Mouse (Mus musculus): ENCODE results near the gene C2cd2. TPM values are rescaled to one million over a fixed set of nuclear protein-coding genes. Genes with fewer than 3 reads are reported as not detected.
"Not testable (repeated sequence)": the region's sequence is repeated elsewhere in the genome, so short reads cannot be mapped to it uniquely, and the experiment has no call there.

The C2cd2 gene
- 10 to 100 TPM; 11.0 to 15.6 TPM for total RNA-seq (2021)
- long read RNA-seq, experiment 1, full-length matches to known transcripts = 9 of 19 reads
- long read RNA-seq, experiment 1, partial matches to known transcripts = 0 of 19 reads
- long read RNA-seq, experiment 1, other reads (novel, unspliced or antisense) = 10 of 19 reads
- long read RNA-seq, experiment 2, full-length matches to known transcripts = 2 of 11 reads
- long read RNA-seq, experiment 2, partial matches to known transcripts = 0 of 11 reads
- long read RNA-seq, experiment 2, other reads (novel, unspliced or antisense) = 9 of 11 reads

DNA sequence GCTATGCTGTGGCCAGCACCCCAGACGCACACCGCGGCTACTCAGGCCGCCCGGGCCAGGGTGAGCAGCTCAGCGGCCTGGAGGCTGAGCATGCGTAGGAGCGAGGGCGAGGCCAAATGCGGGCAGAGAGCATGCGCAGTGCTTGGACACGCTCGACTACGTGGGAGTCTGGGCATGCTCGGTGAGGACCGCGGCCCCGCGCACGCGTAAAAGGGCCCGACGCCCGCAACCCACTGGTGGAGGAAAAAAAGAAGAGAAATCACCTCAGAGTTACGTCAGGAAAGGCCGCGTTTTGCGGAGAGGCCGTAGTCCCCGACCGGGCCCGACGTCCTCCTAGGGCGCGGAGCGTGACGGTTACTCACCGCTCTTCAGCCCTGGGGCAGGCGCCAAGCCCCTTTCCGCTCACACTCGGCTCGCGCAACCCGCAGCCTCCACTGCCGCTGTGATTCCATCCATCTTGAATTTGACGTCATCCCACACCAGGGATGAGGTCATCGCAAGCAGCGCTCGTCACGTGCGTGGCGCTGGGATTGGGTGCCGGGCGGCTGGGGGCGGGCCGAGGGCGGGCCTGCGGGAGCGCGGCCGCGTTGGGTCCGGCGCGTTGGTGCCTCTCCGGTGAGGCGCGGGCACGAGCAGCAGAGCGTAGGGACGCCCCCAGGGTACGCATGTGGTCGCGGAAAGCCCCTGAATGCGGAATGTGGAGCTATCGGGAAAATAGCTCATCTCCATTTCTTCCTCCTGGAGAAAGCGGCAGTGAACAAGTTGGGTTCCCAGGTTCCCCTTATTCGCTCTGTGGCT, at the start of gene C2cd2, which contains the start of gene Zbtb21:
C2cd2 (minus strand) TSS at position 448 of the 798 bp plus-strand sequence.
Zbtb21 (minus strand) TSS at position 472 of the 798 bp plus-strand sequence.
- peak; percentile 96 to 98 for DNase-seq (ENCODE audit: low spot score in 2 of 2)

DNA sequence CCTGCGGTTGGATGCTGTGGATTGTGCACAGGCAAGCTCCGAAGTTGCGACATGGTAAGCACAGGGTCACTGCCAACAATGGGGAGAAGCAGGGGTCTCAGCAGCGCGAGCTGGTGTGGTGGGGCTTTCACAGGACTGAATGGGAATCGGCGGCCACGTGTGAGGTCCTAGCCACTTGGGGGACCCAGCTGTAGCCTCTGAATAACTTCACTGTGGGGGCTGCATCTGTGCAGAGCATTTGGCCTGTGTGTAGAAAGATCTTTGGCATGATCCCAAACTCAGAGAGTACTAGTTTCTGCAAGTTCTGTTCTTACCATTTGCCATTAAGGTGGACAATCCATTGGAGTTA, 35.0 kb upstream of the C2cd2 start:
- DNase-seq (ENCODE audit: low spot score in 2 of 2) = not testable (repeated sequence)

DNA sequence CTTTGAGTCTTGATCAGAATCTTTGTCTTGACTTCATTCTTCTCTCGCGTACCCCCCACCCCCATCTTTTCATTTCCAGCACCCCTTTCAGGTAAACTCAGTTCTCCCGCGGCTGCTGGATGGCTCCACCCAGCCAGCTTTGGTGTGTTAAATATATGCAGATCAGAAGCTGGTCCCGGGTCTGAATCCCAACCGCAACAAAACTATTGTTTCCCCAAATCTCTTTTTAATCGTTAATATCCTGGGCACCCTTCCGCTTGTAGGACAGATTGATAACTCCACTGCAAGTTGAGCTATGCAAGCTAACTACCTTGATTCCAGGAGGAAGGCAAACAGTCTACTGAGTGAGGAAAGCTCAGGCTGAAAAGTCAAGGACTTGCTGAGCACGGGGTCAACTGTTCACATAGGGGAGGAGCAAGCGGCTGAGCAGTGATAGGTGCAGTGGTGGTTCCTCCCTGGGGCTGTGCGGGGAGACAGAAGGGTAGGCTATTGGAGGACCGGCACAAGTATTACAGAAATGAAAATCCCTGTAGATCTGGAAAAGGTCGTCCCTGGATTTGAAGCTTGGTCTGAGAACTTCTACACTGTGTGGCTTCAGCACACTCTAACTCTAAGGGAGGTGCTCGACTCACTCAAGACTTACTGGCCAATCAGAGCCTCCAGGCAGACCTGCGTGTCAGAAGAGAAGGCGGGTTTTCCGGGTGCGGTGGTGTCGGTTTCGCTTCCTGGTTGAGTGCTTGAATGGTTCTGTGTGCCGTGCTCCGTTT, 34.4 kb upstream of the C2cd2 start, which contains the start of gene B230307C23Rik:
B230307C23Rik (plus strand) TSS at position 700 of the 767 bp plus-strand sequence.
- peak; percentile 79 to 88 for DNase-seq (ENCODE audit: low spot score in 2 of 2)

DNA sequence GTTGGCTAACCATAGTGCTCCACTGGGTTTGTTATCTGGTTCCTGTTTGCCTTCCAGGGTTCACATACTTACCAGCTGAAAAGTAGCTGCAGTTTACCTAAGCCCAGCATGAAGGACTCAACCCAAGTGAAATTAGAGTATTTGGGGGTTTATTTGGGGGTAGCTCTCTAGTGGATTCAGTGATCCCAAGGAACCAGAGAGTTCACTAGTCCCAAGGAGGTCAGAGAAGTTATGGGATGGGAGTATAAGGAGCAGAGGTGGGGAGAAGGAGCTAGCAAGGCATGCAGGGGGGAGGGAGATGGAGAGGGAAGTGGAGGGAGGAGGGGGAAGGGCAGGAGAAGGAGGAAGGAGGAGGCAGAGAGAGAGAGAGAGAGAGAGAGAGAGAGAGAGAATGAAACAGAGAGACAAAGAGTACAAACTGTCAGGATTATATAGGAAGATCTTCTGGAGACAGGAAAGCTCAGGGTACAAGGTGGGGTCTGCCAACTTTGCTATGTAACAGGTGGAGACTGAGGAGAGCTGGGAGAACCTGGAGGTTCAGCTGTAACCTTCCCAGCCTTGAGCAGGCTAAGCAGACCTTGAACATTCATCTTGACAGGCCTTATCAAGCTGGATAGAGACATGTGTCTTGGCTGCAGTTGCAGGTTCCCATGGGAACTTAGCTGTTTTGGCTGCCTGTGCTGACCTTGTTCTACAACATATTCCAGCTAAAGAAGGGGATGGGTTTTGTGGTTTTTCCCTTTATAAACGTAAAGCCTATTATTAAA, 33.6 kb upstream of the C2cd2 start:
- DNase-seq (ENCODE audit: low spot score in 2 of 2) = no peak

DNA sequence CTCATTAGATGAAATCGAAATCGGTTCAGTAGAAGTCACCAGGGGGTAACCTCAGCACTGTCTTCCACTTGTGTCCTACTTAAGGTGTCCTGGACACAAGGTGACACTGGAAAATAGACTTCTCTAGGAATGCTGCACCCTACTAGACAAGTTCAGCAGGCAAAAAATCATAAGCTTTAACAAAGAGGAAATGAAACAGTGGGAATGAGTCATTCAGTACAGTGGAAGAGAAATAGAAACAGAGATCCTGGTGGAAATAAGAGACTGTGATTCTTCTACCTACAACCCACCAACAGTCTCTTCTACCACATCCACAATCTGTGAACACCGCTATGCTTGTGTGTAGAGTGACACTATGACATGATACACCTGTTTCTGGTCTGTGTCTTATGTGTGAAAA, 30.1 kb upstream of the C2cd2 start:
- DNase-seq (ENCODE audit: low spot score in 2 of 2) = not testable (repeated sequence)

DNA sequence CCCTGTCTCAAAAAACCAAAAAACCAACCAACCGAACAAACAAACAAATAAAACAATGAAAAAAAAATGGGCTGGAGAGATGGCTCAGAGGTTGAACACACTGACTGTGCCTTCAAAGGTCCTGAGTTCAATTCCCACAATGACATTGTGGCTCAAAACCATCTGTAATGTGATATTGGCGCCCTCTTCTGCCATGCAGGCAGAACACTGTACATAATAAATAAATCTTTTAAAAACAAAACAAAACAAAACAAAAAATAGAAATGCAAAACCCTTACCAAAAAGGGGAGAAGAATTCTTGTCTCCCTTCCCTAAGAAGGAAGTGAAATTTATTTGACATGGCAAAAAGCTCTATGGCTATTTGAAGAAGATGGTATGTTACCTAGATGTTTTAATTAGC, 29.1 kb upstream of the C2cd2 start:
- DNase-seq (ENCODE audit: low spot score in 2 of 2) = no peak

DNA sequence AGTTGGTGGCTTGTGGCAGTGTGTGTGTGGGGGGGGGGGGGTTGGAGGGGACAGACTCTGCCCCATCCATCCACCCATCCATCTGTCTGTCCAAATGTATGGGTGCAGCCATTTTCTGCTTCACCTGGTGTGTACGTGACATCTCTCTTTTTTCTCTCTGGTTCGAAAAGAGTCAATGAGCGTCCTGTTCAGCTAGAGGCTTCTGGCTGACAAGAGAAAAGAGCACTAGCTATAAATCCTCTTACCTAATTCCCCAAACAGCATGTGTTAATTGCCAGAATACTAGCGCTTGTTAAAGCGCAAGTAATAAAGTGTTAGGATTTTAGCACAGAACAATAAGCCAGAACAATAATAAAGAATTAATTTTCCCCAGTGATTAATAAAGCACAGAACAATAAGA, 22.2 kb upstream of the C2cd2 start:
- DNase-seq (ENCODE audit: low spot score in 2 of 2) = no peak

DNA sequence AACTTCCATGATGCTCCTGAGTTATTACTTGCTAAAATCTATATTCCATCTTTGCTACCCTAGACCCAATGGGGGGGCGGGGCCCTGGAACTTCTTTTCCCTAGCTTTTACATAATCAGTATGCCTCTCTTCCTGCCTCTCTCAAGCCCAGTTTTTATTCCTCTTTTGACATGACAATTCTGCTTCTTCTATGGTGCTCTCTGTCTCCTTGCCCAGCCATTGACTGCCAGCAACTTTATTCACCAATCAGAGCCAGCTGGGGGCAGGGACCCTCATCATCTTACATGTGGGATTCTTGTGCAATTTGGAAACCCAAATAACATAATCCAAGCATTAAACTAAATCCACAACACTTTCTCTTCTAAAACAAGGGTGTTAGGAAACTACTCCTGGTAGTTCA, 19.0 kb upstream of the C2cd2 start:
- DNase-seq (ENCODE audit: low spot score in 2 of 2) = no peak

DNA sequence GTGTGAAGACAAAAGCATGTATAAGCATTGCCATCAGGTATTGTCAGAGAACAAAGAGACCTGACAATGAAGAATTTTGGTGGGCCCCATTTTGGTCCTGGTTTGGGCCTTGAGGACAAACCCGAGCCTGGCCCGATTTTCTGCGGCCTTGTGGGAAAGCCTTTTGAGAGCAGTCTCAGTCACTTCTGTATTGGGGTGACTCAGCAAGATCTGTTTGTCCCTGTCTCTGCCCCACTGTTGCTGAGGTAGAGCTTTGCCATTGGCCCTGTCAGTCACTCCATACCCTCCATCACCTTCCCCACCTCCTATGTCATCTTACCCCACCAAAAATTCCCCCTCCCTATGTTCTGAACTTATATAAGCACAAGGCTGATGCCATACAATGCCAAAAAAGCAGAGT, 15.3 kb upstream of the C2cd2 start:
- DNase-seq (ENCODE audit: low spot score in 2 of 2) = no peak

DNA sequence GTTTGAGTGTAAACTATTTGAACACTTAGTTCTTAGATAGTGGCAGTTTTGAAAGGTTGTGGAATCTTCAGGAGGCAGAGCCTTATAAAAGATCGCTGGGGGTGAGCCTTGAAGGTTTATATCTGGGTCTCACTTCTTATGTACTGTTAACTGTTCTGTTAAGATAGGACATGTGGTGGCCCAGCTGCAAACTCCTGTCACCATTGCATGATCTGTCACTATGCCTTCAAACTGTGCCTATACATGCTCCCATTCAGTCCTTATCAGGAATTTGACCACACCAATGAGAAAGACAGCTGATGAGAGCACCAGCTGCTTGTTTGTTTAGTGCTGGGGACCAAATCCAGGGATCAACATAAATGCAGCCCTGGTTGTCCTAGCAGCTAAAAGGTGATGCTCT, 14.9 kb upstream of the C2cd2 start:
- DNase-seq (ENCODE audit: low spot score in 2 of 2) = no peak

DNA sequence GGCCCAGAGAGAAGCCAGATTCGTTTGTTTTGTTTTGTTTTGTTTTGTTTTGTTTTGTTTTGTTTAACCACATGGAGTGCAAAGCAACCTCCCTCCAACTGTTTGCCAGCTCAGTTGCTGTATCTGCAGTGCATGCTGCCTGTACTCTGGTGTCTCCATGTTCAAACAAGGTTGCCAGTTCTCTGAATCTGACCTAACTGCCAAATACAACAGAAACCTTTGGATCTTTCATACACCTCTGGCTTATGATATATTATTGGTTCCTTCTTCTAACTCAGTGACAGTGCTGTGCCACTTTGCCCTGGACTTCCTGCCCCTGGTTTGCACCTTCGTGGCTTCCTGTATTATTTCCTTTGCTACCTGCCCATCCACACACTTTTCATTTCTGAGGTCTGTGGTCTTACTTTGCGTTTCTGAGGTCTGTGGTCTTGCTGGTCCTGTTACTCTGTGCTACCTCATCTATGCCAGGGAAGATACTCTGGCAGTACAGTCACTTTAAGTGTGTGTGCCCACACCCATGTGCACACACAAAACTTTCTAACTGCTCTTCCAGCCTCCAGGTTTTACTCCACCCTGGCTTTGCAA, 1.6 kb upstream of the C2cd2 start:
- no peak for DNase-seq (ENCODE audit: low spot score in 2 of 2)

DNA sequence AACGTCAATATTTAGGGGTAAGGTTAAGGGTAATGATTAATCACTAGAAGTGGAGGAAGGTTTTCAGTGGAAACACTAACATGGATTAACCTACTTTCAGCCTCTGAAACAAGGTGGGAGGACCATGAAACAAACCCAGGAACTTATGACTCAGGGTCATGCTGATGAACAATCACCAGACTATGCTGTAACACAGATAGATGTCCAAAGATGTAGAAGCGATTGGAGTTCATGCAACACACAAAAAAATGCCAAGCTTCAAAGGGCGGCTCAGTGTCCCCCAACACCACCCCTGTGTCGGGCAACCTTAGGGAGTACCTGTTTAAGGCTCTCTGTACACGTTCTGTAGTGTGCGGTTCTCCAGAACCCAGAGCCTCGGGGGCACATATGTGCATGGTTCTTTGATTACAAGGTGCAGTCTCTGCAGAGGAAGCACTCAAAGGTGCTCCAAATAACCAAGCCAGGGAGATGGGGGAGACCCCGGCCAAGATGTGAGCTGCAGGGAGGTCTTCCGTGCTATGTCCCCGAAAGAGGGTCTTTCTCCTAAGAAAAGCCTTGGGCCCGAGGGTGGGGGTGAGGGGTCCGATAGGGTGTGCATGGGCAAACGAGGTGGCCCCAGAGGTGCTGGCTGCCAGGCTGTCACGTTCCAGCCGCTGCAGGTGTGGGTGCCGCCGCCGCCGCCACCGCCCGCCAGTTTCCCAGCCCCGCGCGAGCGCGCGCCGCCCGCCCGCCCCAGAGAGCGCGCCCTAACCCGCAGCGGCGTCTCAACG, 832 bp downstream of the C2cd2 start:
- no peak for DNase-seq (ENCODE audit: low spot score in 2 of 2)

DNA sequence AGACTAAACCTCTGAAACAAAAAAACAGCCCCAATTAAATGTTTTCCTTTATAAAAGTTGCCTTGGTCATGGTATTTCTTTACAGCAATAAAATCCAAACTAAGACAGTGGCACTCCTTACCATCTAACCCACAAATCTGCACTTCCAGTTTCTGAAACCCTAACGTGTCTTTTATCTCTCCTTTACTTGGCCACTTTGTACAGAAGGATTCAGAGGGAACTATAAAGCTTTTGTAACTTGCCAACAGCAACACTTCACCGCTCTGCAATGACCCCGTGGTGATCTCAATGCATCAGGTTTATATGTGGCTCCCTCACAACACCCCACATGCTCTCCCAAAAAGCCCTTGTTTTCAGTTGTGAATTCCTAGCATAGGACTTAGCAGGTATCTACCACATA, 2.0 kb downstream of the C2cd2 start:
- no peak for DNase-seq (ENCODE audit: low spot score in 2 of 2)

DNA sequence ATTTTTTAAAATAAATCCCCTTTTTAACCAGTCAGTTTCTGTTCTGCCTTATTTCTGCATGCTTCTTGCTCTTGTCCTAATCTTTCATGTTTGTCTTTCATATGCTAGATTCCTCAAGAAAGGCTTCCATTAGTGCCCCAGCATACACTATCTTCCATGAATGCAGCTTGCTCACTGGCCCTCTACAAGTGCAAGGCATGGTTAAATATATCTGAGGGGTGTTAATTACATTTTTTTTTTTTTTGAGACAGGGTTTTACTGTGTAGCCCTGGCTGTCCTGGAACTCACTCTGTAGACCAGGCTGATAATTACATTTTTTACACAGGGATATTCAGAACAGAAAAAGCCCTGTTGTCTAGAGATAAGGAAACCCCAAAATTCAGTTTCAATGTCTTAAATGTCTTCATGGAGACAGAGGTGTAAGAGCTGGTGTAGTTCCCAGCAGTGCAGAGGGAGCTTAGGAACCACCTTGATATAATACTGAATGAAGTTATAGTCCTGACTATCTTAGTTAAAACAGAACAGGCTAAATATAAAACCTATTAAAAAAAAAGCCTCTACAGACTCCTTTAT, 3.9 kb downstream of the C2cd2 start:
- no peak for DNase-seq (ENCODE audit: low spot score in 2 of 2)

DNA sequence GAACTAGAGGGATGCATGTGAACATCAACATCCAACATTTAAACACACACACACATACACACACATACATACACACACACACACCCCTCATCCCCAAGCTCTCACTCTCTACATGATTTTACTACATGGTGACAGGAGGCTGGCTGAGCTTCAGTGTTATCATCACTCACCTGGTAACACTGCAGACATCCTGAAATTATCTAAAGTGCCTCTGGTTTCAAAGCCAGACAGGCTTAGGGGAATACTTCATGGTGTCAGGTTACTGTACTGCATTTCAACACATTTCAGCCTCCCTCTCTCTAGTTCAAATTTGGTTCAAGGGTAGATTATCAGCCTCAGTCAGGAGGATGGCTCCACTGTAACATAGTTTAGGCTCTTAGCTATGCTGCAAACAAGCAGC, 4.8 kb downstream of the C2cd2 start:
- DNase-seq (ENCODE audit: low spot score in 2 of 2) = no peak

DNA sequence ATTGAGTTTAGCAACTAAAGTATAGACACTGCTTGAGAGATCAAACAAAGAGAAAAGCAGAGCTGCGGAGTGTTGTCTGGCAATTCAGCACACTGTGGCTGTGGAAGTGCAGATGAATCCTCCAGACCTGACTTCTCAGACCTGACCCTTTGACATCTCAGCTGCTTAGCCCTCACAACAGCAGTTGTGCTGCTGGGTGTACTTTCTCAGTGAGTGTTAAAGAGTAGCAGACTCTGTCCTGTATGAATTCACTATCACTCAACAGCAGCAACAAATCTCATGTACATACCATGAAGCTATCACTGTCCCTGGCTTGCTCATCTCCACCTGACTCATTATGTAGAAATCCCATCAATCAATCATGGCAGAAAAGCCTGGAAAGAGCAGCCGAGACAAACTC, 6.4 kb downstream of the C2cd2 start:
- no peak for DNase-seq (ENCODE audit: low spot score in 2 of 2)

DNA sequence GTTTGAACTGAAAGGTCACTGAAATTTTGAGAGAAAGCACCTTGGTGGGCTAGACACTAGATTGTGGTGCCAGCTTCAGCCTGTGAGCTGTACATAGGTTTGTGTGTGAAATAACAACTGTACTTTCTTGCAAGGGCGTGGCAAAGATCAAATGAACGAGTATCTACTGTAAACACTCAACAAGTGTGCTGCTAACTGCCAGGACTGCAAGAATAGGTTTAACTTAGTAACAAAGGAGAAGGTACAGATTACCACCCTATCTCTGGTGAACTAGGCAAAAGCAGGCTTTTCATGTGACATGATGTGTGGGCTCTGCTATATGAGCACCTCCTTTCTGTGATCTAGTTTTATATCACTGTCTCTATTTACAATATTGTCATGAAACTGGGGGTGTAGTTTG, 9.1 kb downstream of the C2cd2 start:
- no peak for DNase-seq (ENCODE audit: low spot score in 2 of 2)

DNA sequence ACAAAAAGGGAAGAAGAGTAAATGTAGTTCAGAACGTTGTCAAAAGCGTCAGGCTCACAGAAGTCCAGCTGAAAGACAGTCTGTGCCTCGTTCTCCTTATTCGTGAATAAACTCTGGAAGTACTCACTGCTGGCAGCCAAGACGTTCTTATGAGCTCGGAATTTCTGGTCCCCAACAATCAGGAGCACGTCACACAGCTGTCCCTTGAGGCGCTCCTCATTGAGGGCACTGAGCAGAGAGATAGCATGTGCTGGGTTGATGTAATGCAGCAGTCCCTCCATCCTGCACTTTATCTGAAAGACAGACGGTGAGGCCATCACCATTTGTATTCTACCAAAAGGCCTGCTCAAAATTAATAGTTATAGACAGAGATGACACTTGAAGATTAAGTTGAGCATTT, 9.6 kb downstream of the C2cd2 start:
- DNase-seq (ENCODE audit: low spot score in 2 of 2) = no peak

DNA sequence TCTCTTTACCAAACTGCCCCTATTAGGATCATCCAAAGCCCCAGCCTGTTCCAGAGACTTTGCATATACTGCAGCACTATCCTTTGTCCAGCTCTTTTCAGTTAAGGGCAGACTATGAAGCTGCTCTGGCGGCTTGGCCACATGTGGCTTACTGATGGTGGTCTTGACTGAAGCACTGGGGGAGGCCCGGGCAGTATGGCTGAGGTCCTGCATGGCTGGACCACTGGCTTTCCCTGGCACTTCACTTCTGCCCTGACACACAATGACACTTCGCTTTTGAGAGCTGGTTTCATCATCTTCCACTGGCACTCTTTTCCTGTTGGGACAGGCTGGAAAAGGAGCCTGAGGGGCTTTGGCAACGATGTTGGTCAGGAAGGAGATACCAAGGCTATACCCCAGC, 10.0 kb downstream of the C2cd2 start:
- no peak for DNase-seq (ENCODE audit: low spot score in 2 of 2)

DNA sequence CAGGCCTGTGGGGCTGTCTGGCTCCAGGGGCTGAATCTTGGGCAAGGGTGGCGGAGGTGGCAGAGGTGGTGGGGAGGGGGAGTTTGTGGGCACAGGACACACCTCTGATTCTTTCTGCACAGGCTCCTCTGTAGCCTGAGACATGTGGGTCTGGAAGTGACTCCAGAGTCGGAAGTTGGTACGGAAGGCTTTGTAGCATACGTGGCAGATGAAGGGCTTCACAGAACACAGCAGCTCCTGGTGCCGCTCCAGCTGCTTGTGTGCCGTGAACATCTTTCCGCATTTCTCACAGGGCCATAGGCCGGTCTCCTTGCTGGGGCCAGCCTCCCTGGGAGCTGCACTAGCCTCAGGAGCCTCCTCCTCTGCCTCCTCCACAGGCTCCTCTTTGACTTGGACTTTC, 12.3 kb downstream of the C2cd2 start:
- DNase-seq (ENCODE audit: low spot score in 2 of 2) = no peak

Data from left cerebral cortex, adult 18-20 months (tissue).